In the genomic region with DNA sequence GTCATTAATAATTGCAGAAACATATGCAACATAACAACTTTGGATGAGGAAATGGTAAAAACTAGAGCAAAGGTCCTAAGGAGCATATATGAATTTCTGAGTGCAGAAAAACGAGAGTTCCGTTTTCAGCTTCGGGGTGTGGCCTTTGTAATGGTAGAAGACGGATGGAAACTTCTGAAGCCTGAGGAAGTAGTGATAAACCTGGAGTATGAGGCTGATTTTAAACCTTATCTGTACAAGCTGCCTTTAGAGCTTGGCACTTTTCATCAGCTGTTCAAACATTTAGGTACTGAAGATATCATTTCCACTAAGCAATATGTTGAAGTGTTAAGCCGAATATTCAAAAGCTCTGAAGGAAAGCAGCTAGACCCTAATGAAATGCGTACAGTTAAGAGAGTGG, we compare ENCODE assay signal across 38 mouse cellular contexts. TPM values are rescaled to one million over a fixed set of nuclear protein-coding genes. Genes with fewer than 3 reads are reported as not detected.
"Had no signal": no experiment of that assay in that cellular context is flagged by ENCODE, and none has a peak within 500 bp of the region (broad histone marks: within the 10 kb centered on the region; RNA-seq: fewer than 3 reads in every experiment).

No protein-coding gene starts in this region.

- H3K4me3 ChIP-seq: left cerebral cortex, adult 2 months; limb, embryonic 10.5 days; limb, embryonic 12.5 days; limb, embryonic 13.5 days; limb, embryonic 15.5 days; liver, embryonic 12.5 days; liver, embryonic 13.5 days; liver, embryonic 15.5 days; lung, embryonic 15.5 days; megakaryocyte, embryonic 14.5 days; midbrain, embryonic 10.5 days; midbrain, embryonic 12.5 days; midbrain, embryonic 13.5 days; midbrain, embryonic 15.5 days; myocyte had no signal

- DNase-seq: left cerebral cortex, postnatal 4 days; liver; liver, embryonic 13.5 days; liver, postnatal 0 days; lung, adult 18-20 months; lung, adult 2 months; lung, embryonic 14.5 days; lung, postnatal 10 days; lung, postnatal 14 days; lung, postnatal 36 days; lung, postnatal 4 days; midbrain, embryonic 14.5 days had no signal

- H3K27me3 ChIP-seq: limb, embryonic 12.5 days; limb, embryonic 13.5 days; limb, embryonic 15.5 days; liver, embryonic 12.5 days; liver, embryonic 13.5 days; liver, embryonic 15.5 days; lung, embryonic 15.5 days; megakaryocyte, embryonic 14.5 days; midbrain, embryonic 12.5 days; midbrain, embryonic 13.5 days; midbrain, embryonic 15.5 days had no signal

- H3K4me1 ChIP-seq: limb, embryonic 10.5 days; limb, embryonic 12.5 days; limb, embryonic 13.5 days; limb, embryonic 15.5 days; liver, embryonic 12.5 days; liver, embryonic 13.5 days; liver, embryonic 15.5 days; lung, embryonic 15.5 days; megakaryocyte, embryonic 14.5 days; midbrain, embryonic 10.5 days; midbrain, embryonic 12.5 days; midbrain, embryonic 13.5 days; midbrain, embryonic 15.5 days had no signal

- H3K36me3 ChIP-seq: lung, embryonic 15.5 days had no signal

- H3K9ac ChIP-seq: limb, embryonic 12.5 days; limb, embryonic 13.5 days; limb, embryonic 15.5 days; liver, embryonic 12.5 days; liver, embryonic 13.5 days; liver, embryonic 14.5 days; liver, embryonic 15.5 days; liver, postnatal 0 days; lung, embryonic 14.5 days; lung, embryonic 15.5 days; midbrain, embryonic 12.5 days; midbrain, embryonic 13.5 days; midbrain, embryonic 15.5 days had no signal

- H3K27ac ChIP-seq: left cerebral cortex, adult 2 months; limb, embryonic 10.5 days; limb, embryonic 12.5 days; limb, embryonic 13.5 days; limb, embryonic 15.5 days; liver, embryonic 12.5 days; liver, embryonic 13.5 days; liver, embryonic 14.5 days; liver, embryonic 15.5 days; lung, embryonic 15.5 days; macrophage; midbrain, embryonic 10.5 days; midbrain, embryonic 12.5 days; midbrain, embryonic 13.5 days; midbrain, embryonic 15.5 days had no signal

- H3K9me3 ChIP-seq: limb, embryonic 10.5 days; limb, embryonic 15.5 days; lung, embryonic 15.5 days; midbrain, embryonic 10.5 days; midbrain, embryonic 12.5 days; midbrain, embryonic 13.5 days; midbrain, embryonic 15.5 days had no signal

RNA-seq across cellular contexts. Expression of a gene that starts 46.5 kb away (rescaled TPM):
- total RNA-seq: left cerebral cortex, postnatal 14 days; left cerebral cortex, postnatal 25 days; left cerebral cortex, postnatal 36 days; left cerebral cortex, postnatal 4 days; megakaryocyte progenitor cell, adult 5-6 weeks; megakaryocyte, adult 5-6 weeks; megakaryocyte-erythroid progenitor cell, adult 5-6 weeks; monocyte, adult 5-6 weeks had no signal
- polyA plus RNA-seq: liver, adult 2 months; liver, postnatal 0 days; macrophage; midbrain, embryonic 10.5 days; midbrain, embryonic 11.5 days; midbrain, embryonic 12.5 days; midbrain, embryonic 13.5 days; midbrain, embryonic 14.5 days; midbrain, embryonic 16.5 days had no signal
